Mouse (Mus musculus): ENCODE measurements at regions not wholly inside any gene's neighbourhood (a gene's known extent, or its start where the extent isn't known, plus 50 kb on each side); places are given as distances from the start of the nearest gene placed in this dataset.

DNA sequence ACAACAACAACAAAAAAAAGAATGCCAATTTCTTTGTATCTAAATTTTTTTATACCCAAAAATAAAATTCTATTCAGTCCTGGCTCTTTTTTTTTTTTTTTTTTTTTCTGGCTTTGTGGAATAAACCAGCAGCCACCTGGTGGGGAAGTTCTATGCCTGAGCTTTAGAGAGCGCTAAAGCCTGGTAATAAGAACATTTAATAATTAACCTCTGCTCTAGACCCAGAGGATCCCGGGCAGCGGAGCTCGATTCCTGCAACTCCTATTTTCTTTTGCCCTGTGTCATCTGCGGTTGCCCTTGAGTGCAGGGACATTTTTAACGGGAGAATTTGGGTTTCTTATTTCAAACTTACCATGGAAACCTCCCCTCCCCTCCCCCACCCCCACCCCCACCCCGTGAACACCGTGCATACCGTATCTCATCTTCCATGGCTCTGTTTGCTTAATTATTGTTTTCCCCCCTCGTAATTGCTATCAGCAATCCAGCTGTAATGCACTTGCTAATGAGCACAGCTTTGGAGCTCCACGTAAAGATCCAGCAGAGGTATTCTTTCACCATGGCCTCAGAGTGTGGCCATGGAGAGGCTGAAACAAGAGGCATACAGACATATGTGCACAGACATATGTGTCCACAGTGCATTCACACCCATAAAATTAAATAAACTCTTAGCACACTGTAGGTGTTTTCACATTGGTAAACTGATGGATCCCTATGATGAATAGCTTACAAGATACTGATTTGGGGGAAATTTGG is 62.8 kb upstream of the Gpr12 start:
- TF ChIP-seq CTCF (IDR thresholded peaks at IDR 0.05; ENCODE audit: low read depth) = no peak
- no peak for TF ChIP-seq EP300 (IDR thresholded peaks at IDR 0.05; ENCODE audit: low read depth)
